Mouse (Mus musculus) lung, postnatal 0 days (tissue): ENCODE measurements at regions not wholly inside any gene's neighbourhood (a gene's known extent, or its start where the extent isn't known, plus 50 kb on each side); places are given as distances from the start of the nearest gene placed in this dataset.

ENCODE experiments used
- ATAC-seq: fragments of 200-750 bp; cut with Nextera tagmentation; 2 replicates; pipeline ENCODE4 v1.8.0; 2017; ENCODE audit warnings: moderate library complexity
- DNase-seq: peaks from one replicate; pipeline ENCODE4 v3.0.0-alpha.2; 2016; ENCODE audit warnings: low spot score
- H3K27ac ChIP-seq: fragments of 300-500 bp; sonication (generic); 2 replicates; pipeline ENCODE4 v1.5.1; 2014; ENCODE audit warnings: antibody characterized with exemption, mild to moderate bottlenecking, low read length, mixed read lengths
- H3K27me3 ChIP-seq: fragments of 300-500 bp; sonication (generic); replicated peaks from 2 replicates; pipeline ENCODE4 v1.6.1; 2014; ENCODE audit warnings: low read length, mixed read lengths; ENCODE audit not compliant: insufficient read depth
- H3K36me3 ChIP-seq: fragments of 300-500 bp; sonication (generic); 2 replicates; pipeline ENCODE4 v1.6.1; 2014; ENCODE audit warnings: low read length, mixed read lengths; ENCODE audit not compliant: insufficient read depth
- H3K4me1 ChIP-seq: fragments of 300-500 bp; sonication (generic); 2 replicates; pipeline ENCODE4 v1.6.1; 2014; ENCODE audit warnings: antibody characterized with exemption, low read depth, low read length, mixed read lengths; ENCODE audit not compliant: insufficient read depth
- H3K4me2 ChIP-seq: fragments of 300-500 bp; sonication (generic); replicated peaks from 2 replicates; pipeline ENCODE4 v1.6.1; 2014; ENCODE audit warnings: low read depth, mild to moderate bottlenecking, low read length, moderate library complexity, mixed read lengths
- H3K4me3 ChIP-seq: fragments of 300-500 bp; sonication (generic); 2 replicates; pipeline ENCODE4 v1.5.1; 2014; ENCODE audit warnings: low read depth, low read length
- H3K9ac ChIP-seq: fragments of 300-500 bp; sonication (generic); replicated peaks from 2 replicates; pipeline ENCODE4 v1.6.1; 2014; ENCODE audit warnings: low read depth, mild to moderate bottlenecking
- H3K9me3 ChIP-seq: fragments of 300-500 bp; sonication (generic); 2 replicates; pipeline ENCODE4 v1.6.1; 2016; ENCODE audit warnings: low read length, mixed read lengths
- CTCF ChIP-seq: IDR thresholded peaks from 2 replicates; pipeline ENCODE4 v1.5.1; 2016; ENCODE audit warnings: antibody characterized with exemption, mild to moderate bottlenecking
- EP300 ChIP-seq: IDR thresholded peaks from 2 replicates; pipeline ENCODE4 v1.6.1; 2016; ENCODE audit warnings: antibody characterized with exemption, mild to moderate bottlenecking, control low read depth
- WGBS: fragments of 180-500 bp; shearing (Covaris S2); extraction: QIAGEN DNeasy Blood & Tissue Kit; methylation state at CpG from one replicate; pipeline ENCODE4 v1.1.7; 2014; 5-methylcytosine and 5-hydroxymethylcytosine counted together

GRCm38 (mm10) chr16:86067628-86068364 is 166.2 kb upstream of the Adamts5 start:
- H3K36me3 ChIP-seq: no peaks in the 10 kb centered on the region
- no peak for DNase-seq
- no peak for ATAC-seq
- no peaks in the 10 kb centered on the region for H3K4me1 ChIP-seq
- 46% methylated on average over 3 of the region's 3 CpGs for WGBS
- H3K4me3 ChIP-seq: no peak overlapping the region
- H3K27ac ChIP-seq: no peak overlapping the region
- no peak overlapping the region for H3K9ac ChIP-seq
- H3K27me3 ChIP-seq: no peaks in the 10 kb centered on the region
- no peaks in the 10 kb centered on the region for H3K9me3 ChIP-seq
- TF ChIP-seq CTCF (no peak), EP300 (no peak)
- no peak overlapping the region for H3K4me2 ChIP-seq

- ATAC-seq (no peak), DNase-seq (no peak)
- Histone ChIP-seq H3K9ac (no peak overlapping the region), H3K9me3 (no peaks in the 10 kb centered on the region), H3K36me3 (no peaks in the 10 kb centered on the region), H3K4me3 (no peak overlapping the region), H3K4me1 (no peaks in the 10 kb centered on the region), H3K27ac (no peak overlapping the region), H3K4me2 (no peak overlapping the region), H3K27me3 (no peaks in the 10 kb centered on the region)
- TF ChIP-seq EP300: no peak
- TF ChIP-seq CTCF: no peak
- 44% methylated on average over 5 of the region's 5 CpGs for WGBS
Measured at GRCm38 (mm10) chr16:86060087-86060486, 158.5 kb upstream of the Adamts5 start.

GRCm38 (mm10) chr16:86044695-86045094 is 143.1 kb upstream of the Adamts5 start:
- Histone ChIP-seq H3K9me3 (no peaks in the 10 kb centered on the region), H3K9ac (no peak overlapping the region), H3K27ac (no peak overlapping the region), H3K4me2 (no peak overlapping the region), H3K4me3 (no peak overlapping the region), H3K4me1 (no peaks in the 10 kb centered on the region), H3K27me3 (no peaks in the 10 kb centered on the region), H3K36me3 (no peaks in the 10 kb centered on the region)
- 89% methylated on average over 2 of the region's 2 CpGs for WGBS
- no peak for TF ChIP-seq EP300
- TF ChIP-seq CTCF: no peak
- ATAC-seq (no peak), DNase-seq (no peak)

GRCm38 (mm10) chr16:86034772-86035171 is 133.1 kb upstream of the Adamts5 start:
- TF ChIP-seq CTCF (no peak), EP300 (no peak)
- no peak overlapping the region for H3K9ac ChIP-seq
- no peak for ATAC-seq
- H3K4me2 ChIP-seq: no peak overlapping the region
- H3K9me3 ChIP-seq: no peaks in the 10 kb centered on the region
- no peak for DNase-seq
- no peaks in the 10 kb centered on the region for H3K27me3 ChIP-seq
- no peak overlapping the region for H3K27ac ChIP-seq
- 72% methylated on average over 9 of the region's 9 CpGs for WGBS
- H3K4me3 ChIP-seq: no peak overlapping the region
- H3K36me3 ChIP-seq: no peaks in the 10 kb centered on the region
- H3K4me1 ChIP-seq: no peaks in the 10 kb centered on the region

- Histone ChIP-seq H3K4me3 (no peak overlapping the region), H3K9me3 (no peaks in the 10 kb centered on the region), H3K9ac (no peak overlapping the region), H3K4me1 (no peaks in the 10 kb centered on the region), H3K27me3 (no peaks in the 10 kb centered on the region), H3K4me2 (no peak overlapping the region), H3K27ac (no peak overlapping the region), H3K36me3 (no peaks in the 10 kb centered on the region)
- no peak for DNase-seq
- 38% methylated on average over 2 of the region's 2 CpGs for WGBS
- no peak for TF ChIP-seq EP300
- no peak for TF ChIP-seq CTCF
- ATAC-seq: no peak
Measured at GRCm38 (mm10) chr16:86027700-86028099, 126.1 kb upstream of the Adamts5 start.

- no peak overlapping the region for H3K4me3 ChIP-seq
- no peaks in the 10 kb centered on the region for H3K27me3 ChIP-seq
- no peaks in the 10 kb centered on the region for H3K36me3 ChIP-seq
- H3K4me2 ChIP-seq: no peak overlapping the region
- no peak for ATAC-seq
- no peak overlapping the region for H3K9ac ChIP-seq
- 81% methylated on average over 1 of the region's 1 CpGs for WGBS
- DNase-seq: no peak
- no peak overlapping the region for H3K27ac ChIP-seq
- H3K4me1 ChIP-seq: no peaks in the 10 kb centered on the region
- no peak for TF ChIP-seq CTCF
- TF ChIP-seq EP300: no peak
- no peaks in the 10 kb centered on the region for H3K9me3 ChIP-seq
Measured at GRCm38 (mm10) chr16:86015336-86015735, 113.7 kb upstream of the Adamts5 start.

- DNase-seq (no peak), ATAC-seq (no peak)
- H3K9ac ChIP-seq: no peak overlapping the region
- no peaks in the 10 kb centered on the region for H3K27me3 ChIP-seq
- H3K4me1 ChIP-seq: no peaks in the 10 kb centered on the region
- H3K4me2 ChIP-seq: no peak overlapping the region
- no peak overlapping the region for H3K27ac ChIP-seq
- no peak overlapping the region for H3K4me3 ChIP-seq
- TF ChIP-seq EP300 (no peak), CTCF (no peak)
- no peaks in the 10 kb centered on the region for H3K36me3 ChIP-seq
- no peaks in the 10 kb centered on the region for H3K9me3 ChIP-seq
- 85% methylated on average over 5 of the region's 5 CpGs for WGBS
Measured at GRCm38 (mm10) chr16:86011051-86011450, 109.4 kb upstream of the Adamts5 start.
